Mouse (Mus musculus): ENCODE measurements at regions not wholly inside any gene's neighbourhood (a gene's known extent, or its start where the extent isn't known, plus 50 kb on each side); places are given as distances from the start of the nearest gene placed in this dataset.

- TF ChIP-seq CTCF (conservative IDR thresholded peaks at IDR 0.05; ENCODE audit: insufficient read depth, insufficient read length, low read depth, low read length) (no peak), POLR2A (IDR thresholded peaks at IDR 0.05; ENCODE audit: low read depth, low read length) (no peak)
These were observed 559.7 kb upstream of the Sorcs1 start for GRCm38 (mm10) chr19:51238181-51238523.
